Mouse (Mus musculus) kidney, adult 2 months (tissue): ENCODE results near the gene Acot7. TPM values are rescaled to one million over a fixed set of nuclear protein-coding genes. Genes with fewer than 3 reads are reported as not detected.
A peak's percentile ranks its signal among the peaks of the same experiment; 100 is the strongest.

ENCODE experiments used
- DNase-seq: peaks from one replicate; pipeline ENCODE4 v3.0.0; 2021
- H3K27ac ChIP-seq: fragments of 200-500 bp; 2 replicates; pipeline ENCODE4 v1.5.1; 2012; ENCODE audit warnings: low read depth, low read length, control low read depth, inconsistent platforms; ENCODE audit not compliant: insufficient read depth
- H3K27me3 ChIP-seq: fragments of 200-500 bp; replicated peaks from 2 replicates; pipeline ENCODE4 v1.6.1; 2012; ENCODE audit warnings: mild to moderate bottlenecking, moderate library complexity, low read length, inconsistent platforms; ENCODE audit not compliant: control insufficient read depth, insufficient read depth
- H3K36me3 ChIP-seq: fragments of 200-500 bp; 2 replicates; pipeline ENCODE4 v1.6.1; 2012; ENCODE audit warnings: mild to moderate bottlenecking, moderate library complexity, low read length, inconsistent platforms; ENCODE audit not compliant: control insufficient read depth, insufficient read depth
- H3K4me1 ChIP-seq: fragments of 200-500 bp; 2 replicates; pipeline ENCODE4 v1.6.1; 2011; ENCODE audit warnings: low read length; ENCODE audit not compliant: control insufficient read depth, insufficient read depth
- H3K4me3 ChIP-seq: fragments of 200-500 bp; 2 replicates; pipeline ENCODE4 v1.5.1; 2011; ENCODE audit warnings: mild to moderate bottlenecking, low read depth, low read length, control low read depth; ENCODE audit not compliant: insufficient read depth
- CTCF ChIP-seq: fragments of 200-500 bp; conservative IDR thresholded peaks from 2 replicates; pipeline ENCODE4 v1.5.1; 2011; ENCODE audit warnings: low read depth, mild to moderate bottlenecking, control low read depth, low read length, moderate library complexity, mixed read lengths; ENCODE audit not compliant: insufficient read depth, insufficient read length
- POLR2A ChIP-seq: fragments of 200-500 bp; IDR thresholded peaks from one replicate; pipeline ENCODE4 v1.6.1; 2011; ENCODE audit warnings: low read depth, low read length, control low read depth
- WGBS: fragments of 180-500 bp; shearing (Covaris S2); methylation state at CpG from one replicate; pipeline ENCODE4 v1.1.7; 2018; 5-methylcytosine and 5-hydroxymethylcytosine counted together
- polyA plus RNA-seq: library from polyadenylated mRNA; depleted of rRNA; stranded (reverse); fragments of >200 nt; gene quantifications from 2 replicates; pipeline ENCODE4 v1.2.3, GENCODE M21; 2012

The Acot7 gene
- polyA plus RNA-seq, 1 experiment = 80.2 TPM

- TF ChIP-seq CTCF (peak; percentile 88), POLR2A (no peak)
- Histone ChIP-seq H3K4me3 (peak overlapping the region; percentile 39; the same call in 1 of the 2 replicates), H3K27me3 (no peaks in the 10 kb centered on the region), H3K27ac (no peak overlapping the region), H3K4me1 (peaks cover 5% of the 10 kb centered on the region), H3K36me3 (no peaks in the 10 kb centered on the region)
- WGBS = 2% methylated on average over 23 of the region's 23 CpGs
- DNase-seq = peak; percentile 84
Observed at GRCm38 (mm10) chr4:152153771-152154177, 24.2 kb upstream of the Acot7 start.

DNA sequence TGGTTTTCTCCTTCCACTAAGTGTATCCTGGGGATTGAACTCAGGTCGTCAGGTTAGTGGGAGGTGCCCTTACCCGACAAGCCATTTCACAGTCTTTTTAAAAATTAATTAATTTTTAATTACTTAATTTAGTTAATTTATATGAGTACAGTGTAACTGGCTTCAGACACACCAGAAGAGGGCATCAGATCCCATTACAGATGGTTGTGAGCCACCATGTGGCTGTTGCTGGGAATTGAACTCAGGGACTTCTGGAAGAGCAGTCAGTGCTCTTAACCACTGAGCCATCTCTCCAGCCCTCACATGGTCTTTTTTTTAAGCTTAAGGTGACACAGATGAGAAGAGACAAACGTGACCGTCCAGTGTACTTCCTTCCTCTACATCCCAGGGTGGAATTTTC lies 22.9 kb upstream of the Acot7 start:
- Histone ChIP-seq H3K27ac (no peak overlapping the region), H3K36me3 (no peaks in the 10 kb centered on the region), H3K4me3 (no peak overlapping the region), H3K27me3 (no peaks in the 10 kb centered on the region), H3K4me1 (peaks cover 11% of the 10 kb centered on the region)
- TF ChIP-seq CTCF = no peak
- TF ChIP-seq POLR2A = no peak
- no peak for DNase-seq
- 58% methylated on average over 4 of the region's 4 CpGs for WGBS

DNA sequence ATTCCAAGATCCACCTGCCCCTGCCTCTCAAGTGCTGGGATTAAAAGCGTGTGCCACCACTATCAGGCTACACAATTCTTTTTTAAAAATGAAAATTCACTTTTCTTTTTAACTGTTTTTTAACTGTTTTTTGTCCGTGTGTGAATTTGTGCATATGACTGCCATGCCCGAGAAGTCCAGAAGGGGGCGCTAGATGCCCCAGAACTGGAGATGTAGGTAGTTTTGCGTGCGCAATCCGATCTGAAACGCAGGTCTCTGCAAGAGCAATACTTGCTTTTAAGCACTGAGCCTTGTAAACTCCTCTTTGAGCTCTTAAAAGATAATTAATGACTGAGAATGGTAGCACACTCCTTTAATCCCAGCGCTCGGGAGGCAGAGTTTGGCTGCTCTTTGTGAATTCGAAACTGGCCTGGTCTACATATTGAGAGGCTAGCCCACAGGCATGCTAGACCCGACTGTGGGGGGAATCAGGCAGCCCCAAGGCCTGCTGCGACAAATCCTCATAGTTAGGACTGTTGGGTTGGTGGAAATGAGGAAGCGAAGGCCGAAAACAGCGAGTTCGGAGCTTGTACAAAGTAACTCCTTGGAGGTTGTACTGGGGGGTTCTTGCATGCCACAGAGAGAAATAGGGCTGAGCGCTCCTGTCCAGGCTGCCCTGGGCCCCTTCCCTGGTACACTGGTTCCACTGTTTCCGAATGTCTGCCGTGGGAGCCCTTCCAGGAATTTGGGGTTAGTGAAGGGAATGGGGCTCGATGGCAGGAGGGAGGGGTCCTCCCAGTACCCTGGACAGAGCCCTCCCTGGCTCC lies 20.0 kb upstream of the Acot7 start:
- Histone ChIP-seq H3K4me1 (peaks cover 23% of the 10 kb centered on the region), H3K36me3 (no peaks in the 10 kb centered on the region), H3K4me3 (no peak overlapping the region), H3K27ac (no peak overlapping the region), H3K27me3 (no peaks in the 10 kb centered on the region)
- peak; percentile 53 for DNase-seq
- peak; percentile 62 for TF ChIP-seq CTCF
- no peak for TF ChIP-seq POLR2A
- WGBS = 21% methylated on average over 21 of the region's 21 CpGs

GRCm38 (mm10) chr4:152158585-152159284 lies 19.2 kb upstream of the Acot7 start, which contains the start of gene Hes2:
Gene Hes2, plus strand, starts transcription at chr4:152158867.
- Histone ChIP-seq H3K4me3 (no peak within 1 kb of the TSS), H3K27ac (no peak within 1 kb of the TSS), H3K27me3 (no peaks in the 10 kb centered on the region), H3K36me3 (no peaks in the 10 kb centered on the region), H3K4me1 (peaks cover 18% of the 10 kb centered on the region)
- WGBS = 5% methylated on average over 35 of the region's 35 CpGs
- DNase-seq = peak; percentile 63
- TF ChIP-seq CTCF (no peak), POLR2A (no peak)

DNA sequence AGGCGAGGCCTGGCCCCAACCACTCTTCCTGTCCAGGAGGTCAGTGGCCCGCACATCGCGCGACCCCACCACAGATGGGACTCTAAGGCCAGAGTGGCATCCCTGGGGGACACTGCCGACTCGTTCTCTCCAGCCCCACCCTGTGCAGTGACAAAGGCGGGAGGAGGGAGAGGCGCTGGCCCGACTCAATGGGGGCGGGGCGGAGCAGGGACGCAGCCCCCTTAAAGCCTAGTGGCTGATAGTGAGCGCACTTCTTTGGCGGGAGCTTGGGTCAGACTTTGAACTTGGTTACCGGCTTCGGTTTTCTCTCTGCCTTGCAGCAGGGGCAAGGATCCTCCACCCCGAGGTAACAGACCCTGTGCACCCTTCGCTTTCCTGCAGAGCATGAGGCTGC lies 18.7 kb upstream of the Acot7 start:
- H3K36me3 ChIP-seq = no peaks in the 10 kb centered on the region
- H3K4me3 ChIP-seq = no peak overlapping the region
- 4% methylated on average over 19 of the region's 19 CpGs for WGBS
- no peak for TF ChIP-seq CTCF
- TF ChIP-seq POLR2A = no peak
- H3K27me3 ChIP-seq = no peaks in the 10 kb centered on the region
- no peak overlapping the region for H3K27ac ChIP-seq
- no peak for DNase-seq
- H3K4me1 ChIP-seq = peaks cover 18% of the 10 kb centered on the region

GRCm38 (mm10) chr4:152160748-152161147 lies 17.2 kb upstream of the Acot7 start:
- DNase-seq = peak; percentile 90
- 40% methylated on average over 4 of the region's 4 CpGs for WGBS
- no peaks in the 10 kb centered on the region for H3K36me3 ChIP-seq
- peaks cover 18% of the 10 kb centered on the region for H3K4me1 ChIP-seq
- H3K27ac ChIP-seq = peak overlapping the region; percentile 65
- no peak overlapping the region for H3K4me3 ChIP-seq
- H3K27me3 ChIP-seq = no peaks in the 10 kb centered on the region
- TF ChIP-seq CTCF (no peak), POLR2A (no peak)

DNA sequence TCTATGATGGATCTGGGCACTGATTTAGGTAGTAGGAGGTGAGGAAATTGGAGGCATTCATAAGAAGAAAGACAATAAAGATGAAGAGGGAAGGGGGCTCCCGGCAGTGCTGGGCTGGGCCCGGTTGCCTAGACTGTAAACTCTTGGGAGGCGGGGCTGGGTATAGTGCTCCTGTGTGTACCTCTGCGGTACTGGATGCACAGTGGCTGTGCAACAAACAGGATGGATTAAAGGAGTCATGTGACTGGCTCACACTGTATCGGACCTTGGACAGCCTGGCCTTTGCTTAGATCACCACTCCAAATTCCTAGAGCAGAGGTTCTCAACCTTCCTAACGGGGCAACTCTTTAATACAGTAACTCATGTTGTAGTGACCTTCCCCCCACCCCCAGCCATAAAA lies 16.3 kb upstream of the Acot7 start:
- DNase-seq = peak; percentile 84
- no peak for TF ChIP-seq CTCF
- no peak for TF ChIP-seq POLR2A
- peaks cover 18% of the 10 kb centered on the region for H3K4me1 ChIP-seq
- no peaks in the 10 kb centered on the region for H3K27me3 ChIP-seq
- H3K4me3 ChIP-seq = no peak overlapping the region
- H3K36me3 ChIP-seq = no peaks in the 10 kb centered on the region
- WGBS = 51% methylated on average over 6 of the region's 6 CpGs
- H3K27ac ChIP-seq = peak overlapping the region; percentile 65
